Mouse (Mus musculus): Measurements from ENCODE around the gene Atg3.

The Atg3 gene

GRCm38 (mm10) chr16:45204859-45205670, 46.5 kb downstream of the Atg3 start:
- DNase-seq: no peak

GRCm38 (mm10) chr16:45222016-45222415, 63.4 kb downstream of the Atg3 start:
- no peak for DNase-seq

DNA sequence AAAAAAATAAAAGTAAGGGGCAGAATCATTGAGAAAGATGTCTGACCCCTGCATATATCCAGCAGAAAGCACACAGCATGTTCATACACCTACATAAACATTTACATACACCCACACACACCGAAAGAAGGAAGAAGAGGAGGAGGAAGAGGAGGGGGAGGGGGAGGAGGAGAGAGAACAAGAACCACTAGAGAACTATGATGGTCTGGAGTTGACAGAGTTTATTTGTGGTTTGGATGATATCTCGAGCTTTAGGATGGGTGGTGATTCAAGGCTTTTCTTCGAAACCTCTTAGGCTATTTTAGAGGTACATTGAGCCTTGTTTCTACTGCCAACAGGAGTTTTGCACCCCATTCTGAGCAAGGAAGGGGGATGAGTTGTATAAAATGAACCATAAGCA, 64.2 kb downstream of the Atg3 start:
- no peak for DNase-seq

GRCm38 (mm10) chr16:45223648-45224388, 65.2 kb downstream of the Atg3 start, which contains the start of gene Btla:
TSS of gene Btla (plus strand) at chr16:45224315.
- peak in 1 of 2 experiments; percentile 13 for DNase-seq

DNA sequence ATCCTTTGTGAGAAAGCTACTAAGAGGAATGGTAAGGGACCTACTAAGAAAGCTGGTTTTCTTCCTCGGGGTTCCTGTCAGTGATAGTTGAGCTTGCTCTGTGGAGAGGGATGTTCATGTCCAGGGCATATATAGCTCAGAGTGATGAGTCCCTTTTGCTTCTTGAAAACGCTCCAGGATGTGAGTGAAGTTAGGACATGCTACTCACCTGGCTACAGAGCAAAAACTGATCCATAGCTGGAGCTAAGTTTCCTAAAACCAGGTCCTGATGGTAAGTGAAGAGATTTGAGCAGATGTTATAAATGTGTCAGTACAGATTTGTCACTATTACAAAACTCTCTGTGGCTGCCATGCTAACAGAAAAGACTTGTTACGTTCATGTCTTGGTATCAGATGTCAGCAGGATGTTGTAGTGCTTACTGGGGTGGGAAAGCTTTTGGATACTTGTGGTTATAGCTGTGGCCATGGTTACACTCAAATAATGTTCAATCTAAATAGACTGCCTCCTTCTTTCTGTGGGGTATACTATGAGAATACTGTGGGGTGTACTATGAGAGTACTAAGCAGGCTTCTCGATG, 65.9 kb downstream of the Atg3 start:
- DNase-seq: no peak

- DNase-seq: no peak
Observed at GRCm38 (mm10) chr16:45227002-45227401, 68.4 kb downstream of the Atg3 start.

- no peak for DNase-seq
Observed at GRCm38 (mm10) chr16:45231296-45231695, 72.7 kb downstream of the Atg3 start.

- DNase-seq: no peak
Observed at GRCm38 (mm10) chr16:45233007-45233406, 74.4 kb downstream of the Atg3 start.

Data from lung, postnatal 4 days (tissue).